Mouse (Mus musculus): ENCODE results near the gene Ptprd. TPM values are rescaled to one million over a fixed set of nuclear protein-coding genes. Genes with fewer than 3 reads are reported as not detected.

Gene Ptprd
- total and polyA plus RNA-seq, 2 experiments from 2014 or later: 5.6 to 23.3 TPM

DNA sequence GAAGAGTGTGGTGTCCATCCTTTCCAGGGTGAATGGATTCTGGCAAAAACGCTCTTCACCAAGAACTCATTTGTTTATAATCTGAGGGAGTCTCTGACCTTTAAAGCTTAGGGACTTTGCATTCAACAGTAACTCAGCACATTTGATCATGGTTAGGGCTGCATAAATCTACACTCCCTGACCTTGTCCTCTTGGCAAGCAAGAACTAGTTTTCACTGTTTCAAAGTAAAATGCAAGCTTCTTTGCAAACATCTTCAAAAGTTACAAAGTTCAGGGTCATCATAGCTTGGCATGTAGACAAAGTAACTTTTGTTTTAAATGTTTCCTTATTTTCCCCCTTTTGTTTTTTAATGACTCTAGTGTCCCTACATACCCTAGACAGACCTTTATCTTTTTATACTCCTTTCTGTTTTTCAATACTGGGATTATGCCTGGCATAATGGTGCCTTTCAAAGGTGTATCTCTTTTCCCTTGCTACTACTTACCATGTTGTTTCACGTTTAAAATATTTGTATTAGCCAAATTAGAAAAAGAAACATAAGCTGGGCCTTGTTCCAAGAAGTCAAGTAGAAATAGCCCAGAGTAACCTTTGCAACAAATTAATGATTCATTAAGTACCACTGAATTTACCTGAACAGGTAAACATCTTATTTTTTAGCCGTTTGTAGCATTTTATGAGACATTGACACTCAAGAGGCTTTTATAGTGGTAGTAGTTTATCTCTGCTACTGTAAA lies 1743.2 kb downstream of the Ptprd start:
- WGBS: 59% methylated on average over 3 of the region's 3 CpGs
- Histone ChIP-seq H3K4me2 (ENCODE audit: low read depth, low read length) (no peak overlapping the region), H3K4me3 (ENCODE audit: low read depth, low read length) (no peak overlapping the region), H3K9ac (replicated peaks; ENCODE audit: low read depth, low read length) (no peak overlapping the region), H3K27me3 (ENCODE audit: control insufficient read depth, insufficient read depth, low read length) (no peaks in the 10 kb centered on the region), H3K4me1 (ENCODE audit: control insufficient read depth, insufficient read depth) (no peaks in the 10 kb centered on the region), H3K9me3 (replicated peaks; ENCODE audit: control insufficient read depth, low read length) (no peaks in the 10 kb centered on the region), H3K36me3 (replicated peaks; ENCODE audit: control insufficient read depth, insufficient read depth, low read length) (no peaks in the 10 kb centered on the region), H3K27ac (ENCODE audit: low read depth) (no peak overlapping the region)
- ATAC-seq (ENCODE audit: insufficient read depth, low read depth) (no peak), DNase-seq (ENCODE audit: low spot score) (no peak)
- TF ChIP-seq CTCF (IDR thresholded peaks at IDR 0.05; ENCODE audit: low read depth) (no peak), EP300 (IDR thresholded peaks at IDR 0.05; ENCODE audit: low read depth) (no peak)

- no peaks in the 10 kb centered on the region for H3K9me3 ChIP-seq (replicated peaks; ENCODE audit: control insufficient read depth, low read length)
- no peak for DNase-seq (ENCODE audit: low spot score)
- no peak overlapping the region for H3K9ac ChIP-seq (replicated peaks; ENCODE audit: low read depth, low read length)
- WGBS: 65% methylated on average over 1 of the region's 1 CpGs
- no peaks in the 10 kb centered on the region for H3K27me3 ChIP-seq (ENCODE audit: control insufficient read depth, insufficient read depth, low read length)
- peaks cover 18% of the 10 kb centered on the region for H3K4me1 ChIP-seq (ENCODE audit: control insufficient read depth, insufficient read depth)
- no peak for ATAC-seq (ENCODE audit: insufficient read depth, low read depth)
- H3K4me2 ChIP-seq (ENCODE audit: low read depth, low read length): no peak overlapping the region
- H3K27ac ChIP-seq (ENCODE audit: low read depth): no peak overlapping the region
- no peaks in the 10 kb centered on the region for H3K36me3 ChIP-seq (replicated peaks; ENCODE audit: control insufficient read depth, insufficient read depth, low read length)
- H3K4me3 ChIP-seq (ENCODE audit: low read depth, low read length): no peak overlapping the region
- no peak for TF ChIP-seq CTCF (IDR thresholded peaks at IDR 0.05; ENCODE audit: low read depth)
These were observed 1747.1 kb downstream of the Ptprd start for GRCm38 (mm10) chr4:76464682-76465081.

GRCm38 (mm10) chr4:76461336-76461735 lies 1750.4 kb downstream of the Ptprd start:
- Histone ChIP-seq H3K4me1 (ENCODE audit: control insufficient read depth, insufficient read depth) (peaks cover 26% of the 10 kb centered on the region), H3K36me3 (replicated peaks; ENCODE audit: control insufficient read depth, insufficient read depth, low read length) (no peaks in the 10 kb centered on the region), H3K27me3 (ENCODE audit: control insufficient read depth, insufficient read depth, low read length) (no peaks in the 10 kb centered on the region), H3K9me3 (replicated peaks; ENCODE audit: control insufficient read depth, low read length) (no peaks in the 10 kb centered on the region), H3K9ac (replicated peaks; ENCODE audit: low read depth, low read length) (no peak overlapping the region), H3K27ac (ENCODE audit: low read depth) (peak overlapping the region; percentile 74), H3K4me2 (ENCODE audit: low read depth, low read length) (peak overlapping the region; percentile 21; the same call in 1 of the 2 replicates), H3K4me3 (ENCODE audit: low read depth, low read length) (no peak overlapping the region)
- WGBS: 15% methylated on average over 5 of the region's 5 CpGs
- DNase-seq (ENCODE audit: low spot score) (peak; percentile 72), ATAC-seq (ENCODE audit: insufficient read depth, low read depth) (peak; percentile 91)
- TF ChIP-seq EP300 (IDR thresholded peaks at IDR 0.05; ENCODE audit: low read depth) (no peak), CTCF (IDR thresholded peaks at IDR 0.05; ENCODE audit: low read depth) (no peak)

DNA sequence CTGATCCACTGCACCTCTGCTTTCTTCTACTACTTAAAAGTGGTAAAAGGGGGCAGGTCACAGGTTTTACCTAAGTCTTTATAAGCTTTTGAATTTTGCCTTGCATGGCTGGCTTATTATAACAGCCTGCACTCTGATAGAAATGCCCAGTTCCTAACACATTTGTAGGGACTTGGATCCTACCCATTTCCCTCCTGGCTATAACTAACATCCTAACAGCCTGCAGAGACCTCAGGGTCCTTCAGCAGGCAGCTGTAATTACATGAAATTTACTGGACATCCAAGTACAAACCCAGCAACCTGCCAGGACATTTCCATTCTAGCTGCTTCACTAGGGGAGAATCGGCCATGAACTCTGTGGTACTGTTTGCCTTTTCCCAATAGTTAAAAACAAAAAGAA lies 1751.2 kb downstream of the Ptprd start:
- H3K9ac ChIP-seq (replicated peaks; ENCODE audit: low read depth, low read length): no peak overlapping the region
- DNase-seq (ENCODE audit: low spot score): no peak
- H3K9me3 ChIP-seq (replicated peaks; ENCODE audit: control insufficient read depth, low read length): no peaks in the 10 kb centered on the region
- H3K4me1 ChIP-seq (ENCODE audit: control insufficient read depth, insufficient read depth): peaks cover 26% of the 10 kb centered on the region
- TF ChIP-seq EP300 (IDR thresholded peaks at IDR 0.05; ENCODE audit: low read depth): no peak
- no peak for TF ChIP-seq CTCF (IDR thresholded peaks at IDR 0.05; ENCODE audit: low read depth)
- 62% methylated on average over 1 of the region's 1 CpGs for WGBS
- H3K4me2 ChIP-seq (ENCODE audit: low read depth, low read length): no peak overlapping the region
- H3K27ac ChIP-seq (ENCODE audit: low read depth): peak overlapping the region; percentile 74
- H3K4me3 ChIP-seq (ENCODE audit: low read depth, low read length): no peak overlapping the region
- H3K27me3 ChIP-seq (ENCODE audit: control insufficient read depth, insufficient read depth, low read length): no peaks in the 10 kb centered on the region
- H3K36me3 ChIP-seq (replicated peaks; ENCODE audit: control insufficient read depth, insufficient read depth, low read length): no peaks in the 10 kb centered on the region
- ATAC-seq (ENCODE audit: insufficient read depth, low read depth): no peak

GRCm38 (mm10) chr4:76459621-76460020 lies 1752.1 kb downstream of the Ptprd start:
- peaks cover 26% of the 10 kb centered on the region for H3K4me1 ChIP-seq (ENCODE audit: control insufficient read depth, insufficient read depth)
- ATAC-seq (ENCODE audit: insufficient read depth, low read depth) (no peak), DNase-seq (ENCODE audit: low spot score) (no peak)
- H3K9me3 ChIP-seq (replicated peaks; ENCODE audit: control insufficient read depth, low read length): no peaks in the 10 kb centered on the region
- H3K9ac ChIP-seq (replicated peaks; ENCODE audit: low read depth, low read length): no peak overlapping the region
- TF ChIP-seq EP300 (IDR thresholded peaks at IDR 0.05; ENCODE audit: low read depth) (no peak), CTCF (IDR thresholded peaks at IDR 0.05; ENCODE audit: low read depth) (no peak)
- no peak overlapping the region for H3K4me3 ChIP-seq (ENCODE audit: low read depth, low read length)
- no peaks in the 10 kb centered on the region for H3K27me3 ChIP-seq (ENCODE audit: control insufficient read depth, insufficient read depth, low read length)
- no peaks in the 10 kb centered on the region for H3K36me3 ChIP-seq (replicated peaks; ENCODE audit: control insufficient read depth, insufficient read depth, low read length)
- no peak overlapping the region for H3K27ac ChIP-seq (ENCODE audit: low read depth)
- no peak overlapping the region for H3K4me2 ChIP-seq (ENCODE audit: low read depth, low read length)

- no peaks in the 10 kb centered on the region for H3K27me3 ChIP-seq (ENCODE audit: control insufficient read depth, insufficient read depth, low read length)
- H3K4me1 ChIP-seq (ENCODE audit: control insufficient read depth, insufficient read depth): no peaks in the 10 kb centered on the region
- no peak for TF ChIP-seq CTCF (IDR thresholded peaks at IDR 0.05; ENCODE audit: low read depth)
- no peak for TF ChIP-seq EP300 (IDR thresholded peaks at IDR 0.05; ENCODE audit: low read depth)
- H3K4me2 ChIP-seq (ENCODE audit: low read depth, low read length): no peak overlapping the region
- H3K9me3 ChIP-seq (replicated peaks; ENCODE audit: control insufficient read depth, low read length): no peaks in the 10 kb centered on the region
- H3K36me3 ChIP-seq (replicated peaks; ENCODE audit: control insufficient read depth, insufficient read depth, low read length): no peaks in the 10 kb centered on the region
- WGBS: 69% methylated on average over 4 of the region's 4 CpGs
- no peak for ATAC-seq (ENCODE audit: insufficient read depth, low read depth)
- no peak overlapping the region for H3K9ac ChIP-seq (replicated peaks; ENCODE audit: low read depth, low read length)
- no peak overlapping the region for H3K4me3 ChIP-seq (ENCODE audit: low read depth, low read length)
- no peak for DNase-seq (ENCODE audit: low spot score)
- no peak overlapping the region for H3K27ac ChIP-seq (ENCODE audit: low read depth)
These were observed 1759.5 kb downstream of the Ptprd start for GRCm38 (mm10) chr4:76452286-76452685.
